Mouse (Mus musculus) neural tube, embryonic 15.5 days (tissue): ENCODE data around the gene Mag. TPM values are rescaled to one million over a fixed set of nuclear protein-coding genes. Genes with fewer than 3 reads are reported as not detected.
A peak's percentile ranks its signal among the peaks of the same experiment; 100 is the strongest.

Experiments
- ATAC-seq: fragments of 200-750 bp; cut with Nextera tagmentation; 2 replicates; pipeline ENCODE4 v1.8.0; 2017; ENCODE audit warnings: mild to moderate bottlenecking, moderate TSS enrichment, moderate library complexity; ENCODE audit not compliant: low FRiP score
- H3K27ac ChIP-seq: fragments of 300-500 bp; sonication (generic); replicated peaks from 2 replicates; pipeline ENCODE4 v1.5.1; 2015; ENCODE audit warnings: mild to moderate bottlenecking, inconsistent platforms
- H3K27me3 ChIP-seq: fragments of 300-500 bp; sonication (generic); replicated peaks from 2 replicates; pipeline ENCODE4 v1.6.1; 2015; ENCODE audit warnings: inconsistent platforms
- H3K36me3 ChIP-seq: fragments of 300-500 bp; sonication (generic); 2 replicates; pipeline ENCODE4 v1.6.1; 2015; ENCODE audit warnings: inconsistent platforms
- H3K4me1 ChIP-seq: fragments of 300-500 bp; sonication (generic); 2 replicates; pipeline ENCODE4 v1.6.1; 2015; ENCODE audit warnings: inconsistent platforms
- H3K4me2 ChIP-seq: fragments of 300-500 bp; sonication (generic); 2 replicates; pipeline ENCODE4 v1.6.1; 2015; ENCODE audit warnings: inconsistent platforms, mild to moderate bottlenecking, moderate library complexity
- H3K4me3 ChIP-seq: fragments of 300-500 bp; sonication (generic); replicated peaks from 2 replicates; pipeline ENCODE4 v1.5.1; 2015; ENCODE audit warnings: mild to moderate bottlenecking, inconsistent platforms
- H3K9ac ChIP-seq: fragments of 300-500 bp; sonication (generic); replicated peaks from 2 replicates; pipeline ENCODE4 v1.6.1; 2015; ENCODE audit warnings: mild to moderate bottlenecking, inconsistent platforms
- H3K9me3 ChIP-seq: fragments of 300-500 bp; sonication (generic); replicated peaks from 2 replicates; pipeline ENCODE4 v1.6.1; 2016; ENCODE audit warnings: inconsistent platforms
- WGBS: fragments of 180-500 bp; shearing (Covaris S2); methylation state at CpG from one replicate; pipeline ENCODE4 v1.1.7; 2015; ENCODE audit warnings: mixed read lengths; 5-methylcytosine and 5-hydroxymethylcytosine counted together
- polyA plus RNA-seq: library from polyadenylated mRNA; unstranded; fragments of >200 nt; fragmentation: Nextera tagmentation; extraction: Ambion mirVana; gene quantifications from 2 replicates; pipeline ENCODE4 v1.2.1, GENCODE M21; 2015

Mag gene
- polyA plus RNA-seq, 1 experiment from 2014 or later, result 4.7 TPM

- Histone ChIP-seq H3K27me3 (no peaks in the 10 kb centered on the region), H3K4me2 (no peak within 1 kb of the TSS), H3K27ac (no peak within 1 kb of the TSS), H3K9ac (no peak within 1 kb of the TSS), H3K4me3 (no peak within 1 kb of the TSS), H3K4me1 (peaks cover 4% of the 10 kb centered on the region; the same call in 1 of the 2 replicates), H3K36me3 (no peaks in the 10 kb centered on the region), H3K9me3 (no peaks in the 10 kb centered on the region)
- ATAC-seq, result no peak
- 87% methylated on average over 12 of the region's 12 CpGs for WGBS
These were observed 53.2 kb downstream of the Mag start, which contains the start of gene Ffar1 for GRCm38 (mm10) chr7:30861464-30861863. Gene Ffar1, minus strand, starts transcription at chr7:30861564.

- peak overlapping the region; percentile 33 for H3K4me3 ChIP-seq
- 9% methylated on average over 14 of the region's 16 CpGs for WGBS
- no peaks in the 10 kb centered on the region for H3K36me3 ChIP-seq
- peak overlapping the region; percentile 37; the same call in 1 of the 2 replicates for H3K9ac ChIP-seq
- H3K27ac ChIP-seq, result no peak overlapping the region
- H3K4me1 ChIP-seq, result peaks cover 4% of the 10 kb centered on the region; the same call in 1 of the 2 replicates
- H3K4me2 ChIP-seq, result peak overlapping the region; percentile 57
- no peaks in the 10 kb centered on the region for H3K9me3 ChIP-seq
- ATAC-seq, result peak; percentile 86
- 0 out of 2 replicates have a peak, but pooled peaks cover 4% of the 10 kb centered on the region for H3K27me3 ChIP-seq
These were observed 54.9 kb downstream of the Mag start for GRCm38 (mm10) chr7:30859635-30860402.

- H3K4me2 ChIP-seq, result peak overlapping the region; percentile 57; the same call in 1 of the 2 replicates
- no peaks in the 10 kb centered on the region for H3K9me3 ChIP-seq
- H3K4me3 ChIP-seq, result no peak overlapping the region
- no peaks in the 10 kb centered on the region for H3K36me3 ChIP-seq
- H3K27ac ChIP-seq, result no peak overlapping the region
- 0 out of 2 replicates have a peak, but pooled peaks cover 5% of the 10 kb centered on the region for H3K27me3 ChIP-seq
- ATAC-seq, result peak; percentile 56
- peaks cover 4% of the 10 kb centered on the region; the same call in 1 of the 2 replicates for H3K4me1 ChIP-seq
- H3K9ac ChIP-seq, result no peak overlapping the region
These were observed 55.4 kb downstream of the Mag start for GRCm38 (mm10) chr7:30859290-30859634.

GRCm38 (mm10) chr7:30857746-30858145, 56.9 kb downstream of the Mag start:
- H3K9me3 ChIP-seq, result no peaks in the 10 kb centered on the region
- no peak overlapping the region for H3K4me3 ChIP-seq
- 61% methylated on average over 1 of the region's 1 CpGs for WGBS
- no peak for ATAC-seq
- H3K4me2 ChIP-seq, result no peak overlapping the region
- no peaks in the 10 kb centered on the region for H3K36me3 ChIP-seq
- 0 out of 2 replicates have a peak, but pooled peaks cover 5% of the 10 kb centered on the region for H3K27me3 ChIP-seq
- no peak overlapping the region for H3K27ac ChIP-seq
- H3K9ac ChIP-seq, result no peak overlapping the region
- peaks cover 4% of the 10 kb centered on the region; the same call in 1 of the 2 replicates for H3K4me1 ChIP-seq

- no peak within 1 kb of the TSS for H3K9ac ChIP-seq
- H3K36me3 ChIP-seq, result no peaks in the 10 kb centered on the region
- no peak within 1 kb of the TSS for H3K4me3 ChIP-seq
- H3K27ac ChIP-seq, result no peak within 1 kb of the TSS
- H3K27me3 ChIP-seq, result 0 out of 2 replicates have a peak, but pooled peaks cover 5% of the 10 kb centered on the region
- H3K4me2 ChIP-seq, result no peak within 1 kb of the TSS
- 85% methylated on average over 6 of the region's 6 CpGs for WGBS
- peaks cover 4% of the 10 kb centered on the region; the same call in 1 of the 2 replicates for H3K4me1 ChIP-seq
- no peak for ATAC-seq
- H3K9me3 ChIP-seq, result no peaks in the 10 kb centered on the region
These were observed 58.6 kb downstream of the Mag start, which contains the start of gene Ffar3 for GRCm38 (mm10) chr7:30856078-30856477. Gene Ffar3, minus strand, starts transcription at chr7:30856178.

GRCm38 (mm10) chr7:30851421-30851820, 63.3 kb downstream of the Mag start:
- Histone ChIP-seq H3K4me2 (no peak overlapping the region), H3K27ac (no peak overlapping the region), H3K4me1 (no peaks in the 10 kb centered on the region), H3K36me3 (no peaks in the 10 kb centered on the region), H3K27me3 (0 out of 2 replicates have a peak, but pooled peaks cover 5% of the 10 kb centered on the region), H3K9ac (no peak overlapping the region), H3K4me3 (no peak overlapping the region), H3K9me3 (no peaks in the 10 kb centered on the region)
- 84% methylated on average over 1 of the region's 1 CpGs for WGBS
- ATAC-seq, result no peak

Other genes starting within 250 kb of the Mag start
- 22.5 and 29.3 TPM in 2 replicates for gene Haus5, start 249.9 kb downstream of the Mag start, polyA plus RNA-seq
- not detected in 2 replicates for gene Pmis2, start 243.3 kb downstream of the Mag start, polyA plus RNA-seq
- 0.34 TPM in 1 of 2 replicates, not detected in the other for gene 2200002J24Rik, start 215.9 kb downstream of the Mag start, polyA plus RNA-seq
- gene Atp4a, start 202.7 kb downstream of the Mag start, polyA plus RNA-seq, result 2.8 and 3.2 TPM in 2 replicates
- 284 and 304 TPM in 2 replicates for gene Tmem147, start 185.3 kb downstream of the Mag start, polyA plus RNA-seq
- gene Gapdhs, start 171.2 kb downstream of the Mag start, polyA plus RNA-seq, result 0.73 and 1.0 TPM in 2 replicates
- gene Sbsn, start 163.4 kb downstream of the Mag start, polyA plus RNA-seq, result 1.6 and 2.0 TPM in 2 replicates
- gene Dmkn, start 151.1 kb downstream of the Mag start, polyA plus RNA-seq, result 3.7 and 6.2 TPM in 2 replicates
- gene Krtdap, start 127.0 kb downstream of the Mag start, polyA plus RNA-seq, result 2.4 and 10.4 TPM in 2 replicates
- gene Ffar2, start 91.1 kb downstream of the Mag start, polyA plus RNA-seq, result 0.15 and 1.1 TPM in 2 replicates
- 0.14 TPM in 1 of 2 replicates, not detected in the other for gene Ffar3, start 58.7 kb downstream of the Mag start, polyA plus RNA-seq
- not detected in 2 replicates for gene Ffar1, start 53.3 kb downstream of the Mag start, polyA plus RNA-seq
- 0.10 and 0.11 TPM in 2 replicates for gene Cd22, start 34.5 kb downstream of the Mag start, polyA plus RNA-seq
- gene Hamp2, start 9.8 kb upstream of the Mag start, polyA plus RNA-seq, result not detected in 2 replicates
- gene Hamp, start 29.2 kb upstream of the Mag start, polyA plus RNA-seq, result not detected in 2 replicates
- 27.7 and 36.0 TPM in 2 replicates for gene Usf2, start 41.9 kb upstream of the Mag start, polyA plus RNA-seq
- gene Lsr, start 58.6 kb upstream of the Mag start, polyA plus RNA-seq, result 19.2 and 37.4 TPM in 2 replicates
- gene Fam187b, start 58.9 kb upstream of the Mag start, polyA plus RNA-seq, result 0.20 and 1.4 TPM in 2 replicates
- 22.2 and 27.8 TPM in 2 replicates for gene Fxyd5, start 127.6 kb upstream of the Mag start, polyA plus RNA-seq
- 357 and 417 TPM in 2 replicates for gene Fxyd7, start 136.6 kb upstream of the Mag start, polyA plus RNA-seq
- gene Fxyd1, start 142.3 kb upstream of the Mag start, polyA plus RNA-seq, result 26.8 and 36.9 TPM in 2 replicates
- gene Lgi4, start 144.5 kb upstream of the Mag start, polyA plus RNA-seq, result 1.3 and 1.7 TPM in 2 replicates
- gene Fxyd3, start 161.8 kb upstream of the Mag start, polyA plus RNA-seq, result 0.79 and 14.6 TPM in 2 replicates
- 0.50 and 4.0 TPM in 2 replicates for gene Hpn, start 200.4 kb upstream of the Mag start, polyA plus RNA-seq
- gene Scn1b, start 212.1 kb upstream of the Mag start, polyA plus RNA-seq, result 21.1 and 24.8 TPM in 2 replicates
- 174 and 212 TPM in 2 replicates for gene Gramd1a, start 241.0 kb upstream of the Mag start, polyA plus RNA-seq